Comparison of ENCODE assay signal across 17 mouse cellular contexts in the genomic region with DNA sequence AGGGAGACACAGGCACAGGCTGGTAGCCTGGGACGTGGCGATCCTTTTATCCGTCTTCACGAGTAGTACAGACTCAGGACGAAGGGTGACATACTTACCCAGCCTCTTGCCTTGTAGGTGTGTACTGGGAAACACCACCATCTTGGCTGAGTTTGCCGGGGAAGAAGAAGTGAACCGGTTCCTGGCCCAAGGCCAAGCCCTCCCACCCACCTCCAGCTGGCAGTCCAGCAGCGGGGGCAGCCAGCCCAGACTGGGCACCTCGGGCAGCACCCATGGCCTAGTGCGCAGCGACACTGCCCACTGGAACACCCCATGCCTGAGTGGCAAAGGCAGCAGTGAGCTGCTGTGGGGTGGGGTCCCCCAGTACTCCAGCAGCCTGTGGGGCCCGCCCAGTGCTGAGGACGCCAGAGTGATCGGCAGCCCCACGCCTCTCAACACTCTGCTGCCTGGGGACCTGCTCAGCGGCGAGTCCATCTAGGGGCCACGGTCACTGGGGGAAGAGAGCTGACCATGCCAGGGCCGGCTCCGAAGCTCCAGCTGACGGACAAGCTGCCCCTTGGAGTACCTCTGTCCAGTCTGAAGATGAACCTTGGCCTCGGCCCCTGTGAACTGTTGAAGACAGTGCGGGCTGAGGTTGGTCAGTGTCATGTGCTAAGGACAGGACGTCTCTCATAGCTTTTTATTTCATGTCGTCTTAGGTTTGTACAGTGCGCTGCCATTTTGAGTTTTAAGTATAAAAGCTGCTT. TPM values are rescaled to one million over a fixed set of nuclear protein-coding genes. Genes with fewer than 3 reads are reported as not detected.
DNase-seq lines count a peak whose midpoint lies in the region; ATAC-seq and TF ChIP-seq lines count a peak whose summit lies in the region.
"Had no signal": no experiment of that assay in that cellular context is flagged by ENCODE, and none has a peak within 500 bp of the region (broad histone marks: within the 10 kb centered on the region; RNA-seq: fewer than 3 reads in every experiment).

No protein-coding gene starts in this region.

- H3K27me3 ChIP-seq in hindbrain, embryonic 12.5 days, result no peaks in the 10 kb centered on the region
- H3K27me3 ChIP-seq in hindbrain, embryonic 10.5 days (ENCODE audit: insufficient read depth, poor library complexity, severe bottlenecking), result no peaks in the 10 kb centered on the region
- H3K27me3 ChIP-seq in lung, embryonic 15.5 days, result no peaks in the 10 kb centered on the region
- no peaks in the 10 kb centered on the region for H3K27me3 ChIP-seq in stomach, postnatal 0 days (ENCODE audit: control insufficient read depth, insufficient read depth, low read length)
- H3K27me3 ChIP-seq: heart, embryonic 12.5 days; limb, embryonic 12.5 days; neural tube, embryonic 13.5 days had no signal

- no peak for TF ChIP-seq CTCF in stomach, postnatal 0 days (IDR thresholded peaks at IDR 0.05; ENCODE audit: low read depth)

- H3K4me1 ChIP-seq in hindbrain, embryonic 12.5 days, result no peaks in the 10 kb centered on the region
- no peaks in the 10 kb centered on the region for H3K4me1 ChIP-seq in hindbrain, embryonic 10.5 days (replicated peaks)
- no peaks in the 10 kb centered on the region for H3K4me1 ChIP-seq in lung, embryonic 15.5 days
- H3K4me1 ChIP-seq in stomach, postnatal 0 days (replicated peaks; ENCODE audit: control insufficient read depth, insufficient read depth), result no peaks in the 10 kb centered on the region
- H3K4me1 ChIP-seq: heart, embryonic 12.5 days; limb, embryonic 12.5 days; neural tube, embryonic 13.5 days had no signal

- no peak overlapping the region for H3K9ac ChIP-seq in hindbrain, embryonic 12.5 days
- H3K9ac ChIP-seq in lung, embryonic 15.5 days, result no peak overlapping the region
- no peak overlapping the region for H3K9ac ChIP-seq in stomach, postnatal 0 days (ENCODE audit: low read length)
- H3K9ac ChIP-seq: heart, embryonic 12.5 days; limb, embryonic 12.5 days; neural tube, embryonic 13.5 days had no signal

- TF ChIP-seq EP300 in stomach, postnatal 0 days (optimal IDR thresholded peaks at IDR 0.05), result no peak

- no peak for ATAC-seq in hindbrain, embryonic 12.5 days (ENCODE audit: low FRiP score)
- ATAC-seq in lung, embryonic 15.5 days (ENCODE audit: borderline replicate concordance, extremely low read depth, low FRiP score, low TSS enrichment), result peak; percentile 32; the same call in 1 of the 2 replicates
- ATAC-seq in stomach, postnatal 0 days (ENCODE audit: low FRiP score, low TSS enrichment), result no peak
- ATAC-seq: CD4-positive, CD25-positive, alpha-beta regulatory T cell, adult 4 months had no signal

- WGBS in hindbrain, embryonic 12.5 days, result 93% methylated on average over 26 of the region's 26 CpGs
- 96% methylated on average over 26 of the region's 26 CpGs for WGBS in hindbrain, embryonic 10.5 days
- WGBS in lung, embryonic 15.5 days, result 84% methylated on average over 26 of the region's 26 CpGs
- WGBS in stomach, postnatal 0 days, result 82% methylated on average over 26 of the region's 26 CpGs

- H3K27ac ChIP-seq in hindbrain, embryonic 12.5 days, result peak overlapping the region; percentile 44; the same call in 1 of the 2 replicates
- H3K27ac ChIP-seq in hindbrain, embryonic 10.5 days, result no peak overlapping the region
- no peak overlapping the region for H3K27ac ChIP-seq in lung, embryonic 15.5 days
- no peak overlapping the region for H3K27ac ChIP-seq in stomach, postnatal 0 days (replicated peaks)
- H3K27ac ChIP-seq: limb, embryonic 12.5 days; neural tube, embryonic 13.5 days had no signal

- H3K4me2 ChIP-seq in hindbrain, embryonic 12.5 days (replicated peaks), result no peak overlapping the region
- no peak overlapping the region for H3K4me2 ChIP-seq in lung, embryonic 15.5 days
- no peak overlapping the region for H3K4me2 ChIP-seq in stomach, postnatal 0 days (replicated peaks; ENCODE audit: low read depth)
- H3K4me2 ChIP-seq: heart, embryonic 12.5 days; limb, embryonic 12.5 days; neural tube, embryonic 13.5 days had no signal

- H3K36me3 ChIP-seq in hindbrain, embryonic 12.5 days, result peaks cover 85% of the 10 kb centered on the region
- H3K36me3 ChIP-seq in hindbrain, embryonic 10.5 days, result peaks cover 96% of the 10 kb centered on the region
- H3K36me3 ChIP-seq in lung, embryonic 15.5 days, result peaks cover 69% of the 10 kb centered on the region
- H3K36me3 ChIP-seq in stomach, postnatal 0 days (ENCODE audit: control insufficient read depth, insufficient read depth, low read length), result peaks cover 36% of the 10 kb centered on the region

- H3K9me3 ChIP-seq in hindbrain, embryonic 12.5 days (replicated peaks), result no peaks in the 10 kb centered on the region
- no peaks in the 10 kb centered on the region for H3K9me3 ChIP-seq in hindbrain, embryonic 10.5 days
- no peaks in the 10 kb centered on the region for H3K9me3 ChIP-seq in lung, embryonic 15.5 days
- no peaks in the 10 kb centered on the region for H3K9me3 ChIP-seq in stomach, postnatal 0 days (ENCODE audit: control insufficient read depth, low read length)
- H3K9me3 ChIP-seq: heart, embryonic 12.5 days; neural tube, embryonic 13.5 days had no signal

- DNase-seq in hindbrain, embryonic 10.5 days (ENCODE audit: low spot score), result no peak
- no peak for DNase-seq in lung, postnatal 36 days
- DNase-seq in kidney, adult 18-20 months, result peak; percentile 42
- DNase-seq in kidney, postnatal 36 days, result peak; percentile 67 to 75
- no peak for DNase-seq in adrenal gland, postnatal 10 days
- no peak for DNase-seq in stomach, postnatal 0 days (ENCODE audit: low spot score)
- DNase-seq: cerebellum, adult 18-20 months; embryo, embryonic 11 days; heart, postnatal 4 days; thymus, postnatal 25 days had no signal

- H3K4me3 ChIP-seq in hindbrain, embryonic 12.5 days, result no peak overlapping the region
- H3K4me3 ChIP-seq in hindbrain, embryonic 10.5 days, result no peak overlapping the region
- H3K4me3 ChIP-seq in lung, embryonic 15.5 days, result no peak overlapping the region
- no peak overlapping the region for H3K4me3 ChIP-seq in stomach, postnatal 0 days (ENCODE audit: low read depth, low read length)
- H3K4me3 ChIP-seq: heart, embryonic 12.5 days; limb, embryonic 12.5 days; neural tube, embryonic 13.5 days had no signal

RNA-seq across cellular contexts. Expression of a gene that starts 21.3 kb away (rescaled TPM):
- 1.2 and 2.0 TPM in 2 replicates for polyA plus RNA-seq in hindbrain, embryonic 12.5 days (2016; fragmentation: Nextera tagmentation; extraction: Ambion mirVana)
- 1.5 TPM in 2 replicates for polyA plus RNA-seq in hindbrain, embryonic 10.5 days (2016; fragmentation: Nextera tagmentation; extraction: Ambion mirVana)
- polyA plus RNA-seq in lung, embryonic 15.5 days (2015; fragmentation: Nextera tagmentation; extraction: Ambion mirVana), result 3.0 and 3.2 TPM in 2 replicates
- 1 to 10 TPM; 4.8 to 8.3 TPM for total RNA-seq in adrenal gland, postnatal 10 days (2021)
- polyA plus RNA-seq in stomach, postnatal 0 days (2015; fragmentation: Nextera tagmentation; extraction: Ambion mirVana), result 8.9 and 10.0 TPM in 2 replicates

RNA-seq across cellular contexts. Expression of a gene that starts 21.5 kb away (rescaled TPM):
- 9.2 and 11.3 TPM in 2 replicates for polyA plus RNA-seq in hindbrain, embryonic 12.5 days (2016; fragmentation: Nextera tagmentation; extraction: Ambion mirVana)
- polyA plus RNA-seq in hindbrain, embryonic 10.5 days (2016; fragmentation: Nextera tagmentation; extraction: Ambion mirVana), result 13.3 and 17.9 TPM in 2 replicates
- polyA plus RNA-seq in lung, embryonic 15.5 days (2015; fragmentation: Nextera tagmentation; extraction: Ambion mirVana), result 24.2 and 24.7 TPM in 2 replicates
- total RNA-seq in adrenal gland, postnatal 10 days (2021), result 10 to 100 TPM; 35.5 to 53.2 TPM
- polyA plus RNA-seq in stomach, postnatal 0 days (2015; fragmentation: Nextera tagmentation; extraction: Ambion mirVana), result 21.0 and 24.1 TPM in 2 replicates

RNA-seq across cellular contexts. Expression of a gene that starts 36.9 kb away (rescaled TPM):
- polyA plus RNA-seq in hindbrain, embryonic 12.5 days (2016; fragmentation: Nextera tagmentation; extraction: Ambion mirVana), result 0.29 and 0.67 TPM in 2 replicates
- polyA plus RNA-seq in hindbrain, embryonic 10.5 days (2016; fragmentation: Nextera tagmentation; extraction: Ambion mirVana), result 1.2 and 2.2 TPM in 2 replicates
- polyA plus RNA-seq in lung, embryonic 15.5 days (2015; fragmentation: Nextera tagmentation; extraction: Ambion mirVana), result 0.32 and 0.74 TPM in 2 replicates
- total RNA-seq in adrenal gland, postnatal 10 days (2021), result under 1 TPM; 0.42 to 0.45 TPM
- polyA plus RNA-seq in stomach, postnatal 0 days (2015; fragmentation: Nextera tagmentation; extraction: Ambion mirVana), result 0.12 TPM in 1 of 2 replicates, not detected in the other
- total RNA-seq: heart, postnatal 4 days; midbrain, postnatal 0 days had no signal
- polyA plus RNA-seq: midbrain, postnatal 0 days had no signal

RNA-seq across cellular contexts. Expression of a gene that starts 48.9 kb away (rescaled TPM):
- polyA plus RNA-seq in hindbrain, embryonic 12.5 days (2016; fragmentation: Nextera tagmentation; extraction: Ambion mirVana), result 0.47 and 0.50 TPM in 2 replicates
- 0.30 and 0.31 TPM in 2 replicates for polyA plus RNA-seq in hindbrain, embryonic 10.5 days (2016; fragmentation: Nextera tagmentation; extraction: Ambion mirVana)
- polyA plus RNA-seq in lung, embryonic 15.5 days (2015; fragmentation: Nextera tagmentation; extraction: Ambion mirVana), result 0.24 TPM in 1 of 2 replicates, not detected in the other
- under 1 TPM; 0.57 to 0.58 TPM for total RNA-seq in adrenal gland, postnatal 10 days (2021)
- 0.18 and 0.24 TPM in 2 replicates for polyA plus RNA-seq in stomach, postnatal 0 days (2015; fragmentation: Nextera tagmentation; extraction: Ambion mirVana)
- total RNA-seq: midbrain, postnatal 0 days had no signal

RNA-seq across cellular contexts. Expression of a gene that starts 48.9 kb away (rescaled TPM):
- polyA plus RNA-seq in hindbrain, embryonic 12.5 days (2016; fragmentation: Nextera tagmentation; extraction: Ambion mirVana), result 24.2 and 24.4 TPM in 2 replicates
- 33.7 and 42.3 TPM in 2 replicates for polyA plus RNA-seq in hindbrain, embryonic 10.5 days (2016; fragmentation: Nextera tagmentation; extraction: Ambion mirVana)
- 63.3 and 73.7 TPM in 2 replicates for polyA plus RNA-seq in lung, embryonic 15.5 days (2015; fragmentation: Nextera tagmentation; extraction: Ambion mirVana)
- total RNA-seq in adrenal gland, postnatal 10 days (2021), result 10 to 100 TPM; 60.2 to 69.5 TPM
- 165 and 183 TPM in 2 replicates for polyA plus RNA-seq in stomach, postnatal 0 days (2015; fragmentation: Nextera tagmentation; extraction: Ambion mirVana)

Comparison
In these comparisons a context has a peak if more than half of its experiments do, and no peak if none do; other contexts are left out.
1. DNase-seq: peak in kidney, adult 18-20 months (single experiment) and kidney, postnatal 36 days (2 of 2); none in hindbrain, embryonic 10.5 days (single experiment), lung, postnatal 36 days (single experiment), adrenal gland, postnatal 10 days (single experiment) and stomach, postnatal 0 days (single experiment).